Mouse (Mus musculus) stomach, postnatal 0 days (tissue): ENCODE data around the gene Morn1. TPM values are rescaled to one million over a fixed set of nuclear protein-coding genes. Genes with fewer than 3 reads are reported as not detected.

Experiments
- ATAC-seq: fragments of 200-750 bp; cut with Nextera tagmentation; 2 replicates; pipeline ENCODE4 v1.8.0; 2017; ENCODE audit not compliant: low FRiP score, low TSS enrichment
- DNase-seq: peaks from one replicate; pipeline ENCODE4 v3.0.0-alpha.2; 2016; ENCODE audit warnings: low spot score
- H3K27ac ChIP-seq: fragments of 300-500 bp; sonication (generic); replicated peaks from 2 replicates; pipeline ENCODE4 v1.5.1; 2014; ENCODE audit warnings: mild to moderate bottlenecking, control low read depth
- H3K27me3 ChIP-seq: fragments of 300-500 bp; sonication (generic); 2 replicates; pipeline ENCODE4 v1.6.1; 2014; ENCODE audit warnings: low read length; ENCODE audit not compliant: control insufficient read depth, insufficient read depth
- H3K36me3 ChIP-seq: fragments of 300-500 bp; sonication (generic); 2 replicates; pipeline ENCODE4 v1.6.1; 2014; ENCODE audit warnings: low read length, mixed read lengths; ENCODE audit not compliant: control insufficient read depth, insufficient read depth
- H3K4me1 ChIP-seq: fragments of 300-500 bp; sonication (generic); replicated peaks from 2 replicates; pipeline ENCODE4 v1.6.1; 2014; ENCODE audit warnings: antibody characterized with exemption; ENCODE audit not compliant: control insufficient read depth, insufficient read depth
- H3K4me2 ChIP-seq: fragments of 300-500 bp; sonication (generic); replicated peaks from 2 replicates; pipeline ENCODE4 v1.6.1; 2014; ENCODE audit warnings: low read depth, mild to moderate bottlenecking, control low read depth, moderate library complexity
- H3K4me3 ChIP-seq: fragments of 300-500 bp; sonication (generic); 2 replicates; pipeline ENCODE4 v1.5.1; 2014; ENCODE audit warnings: low read depth, low read length, control low read depth
- H3K9ac ChIP-seq: fragments of 300-500 bp; sonication (generic); 2 replicates; pipeline ENCODE4 v1.6.1; 2014; ENCODE audit warnings: mild to moderate bottlenecking, low read length, control low read depth, mixed read lengths
- H3K9me3 ChIP-seq: fragments of 300-500 bp; sonication (generic); 2 replicates; pipeline ENCODE4 v1.6.1; 2016; ENCODE audit warnings: low read length; ENCODE audit not compliant: control insufficient read depth
- CTCF ChIP-seq: IDR thresholded peaks from 2 replicates; pipeline ENCODE4 v1.5.1; 2016; ENCODE audit warnings: antibody characterized with exemption, low read depth, mild to moderate bottlenecking, moderate library complexity
- EP300 ChIP-seq: optimal IDR thresholded peaks from 2 replicates; pipeline ENCODE3; 2016; ENCODE audit warnings: antibody characterized with exemption
- WGBS: fragments of 180-500 bp; shearing (Covaris S2); extraction: QIAGEN DNeasy Blood & Tissue Kit; methylation state at CpG from one replicate; pipeline ENCODE4 v1.1.7; 2014; 5-methylcytosine and 5-hydroxymethylcytosine counted together
- polyA plus RNA-seq: library from polyadenylated mRNA; unstranded; fragments of >200 nt; fragmentation: Nextera tagmentation; extraction: Ambion mirVana; gene quantifications from 2 replicates; pipeline ENCODE4 v1.2.1, GENCODE M21; 2015

Morn1 gene
- polyA plus RNA-seq, 1 experiment from 2014 or later: 3.6 TPM

DNA sequence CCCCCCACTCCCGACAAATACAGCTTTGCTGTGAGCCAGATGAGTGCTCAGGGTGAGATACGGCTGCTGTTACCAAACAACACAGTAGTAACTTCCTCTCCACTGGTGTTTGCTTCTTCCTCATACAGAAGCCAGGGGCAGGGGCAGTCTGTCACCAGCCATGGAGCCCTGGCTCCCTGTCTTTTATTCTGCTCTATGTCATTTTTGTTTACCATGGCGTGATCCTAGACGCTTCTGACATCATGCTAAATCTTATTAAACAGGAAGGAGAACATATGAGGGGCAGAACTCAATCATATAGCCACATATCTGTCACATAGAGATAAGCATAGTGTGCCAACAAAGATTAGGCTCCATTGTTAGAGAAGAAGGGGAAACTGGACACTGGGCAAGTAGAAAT lies 30.2 kb downstream of the Morn1 start:
- Histone ChIP-seq H3K4me2 (no peak overlapping the region), H3K27me3 (no peaks in the 10 kb centered on the region), H3K4me3 (no peak overlapping the region), H3K9ac (peak overlapping the region; percentile 1; the same call in 1 of the 2 replicates), H3K27ac (peak overlapping the region; percentile 86), H3K4me1 (0 out of 2 replicates have a peak, but pooled peaks cover 9% of the 10 kb centered on the region), H3K36me3 (no peaks in the 10 kb centered on the region), H3K9me3 (no peaks in the 10 kb centered on the region)
- TF ChIP-seq CTCF (no peak), EP300 (no peak)
- DNase-seq (no peak), ATAC-seq (no peak)
- 62% methylated on average over 4 of the region's 4 CpGs for WGBS

DNA sequence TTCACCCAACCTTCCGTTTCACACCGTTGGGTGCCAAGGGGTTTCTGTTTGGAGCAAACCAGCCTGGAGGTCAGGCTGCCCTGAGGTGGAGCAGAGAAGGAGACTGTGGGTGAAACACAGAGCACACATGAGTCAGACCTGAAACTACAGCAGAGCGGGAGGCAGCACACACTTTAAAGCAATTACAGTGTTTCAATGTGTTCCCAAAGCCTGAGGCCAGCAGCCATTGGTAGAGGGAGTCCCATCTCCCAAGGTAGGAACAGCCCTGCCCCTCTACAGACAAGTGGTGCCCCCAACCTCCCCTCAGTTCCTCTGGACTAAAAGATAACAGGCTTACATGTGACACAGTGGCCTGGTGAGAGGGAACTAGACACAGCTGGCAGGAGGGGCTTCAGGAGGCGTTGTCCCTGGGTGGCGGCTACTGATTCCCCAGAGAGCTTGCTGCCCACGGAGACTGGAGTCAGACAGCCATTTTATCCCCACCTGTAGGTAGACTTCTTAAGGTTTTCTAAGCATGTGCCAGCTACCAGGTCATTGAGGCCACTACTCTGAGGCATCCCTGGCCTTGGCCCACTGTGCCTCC lies 31.1 kb downstream of the Morn1 start:
- Histone ChIP-seq H3K27me3 (no peaks in the 10 kb centered on the region), H3K9ac (no peak overlapping the region), H3K4me1 (peaks cover 15% of the 10 kb centered on the region), H3K9me3 (no peaks in the 10 kb centered on the region), H3K4me3 (no peak overlapping the region), H3K27ac (peak overlapping the region; percentile 75), H3K4me2 (no peak overlapping the region), H3K36me3 (no peaks in the 10 kb centered on the region)
- DNase-seq: no peak
- TF ChIP-seq EP300: no peak
- no peak for TF ChIP-seq CTCF
- 85% methylated on average over 6 of the region's 6 CpGs for WGBS
- ATAC-seq: peak; percentile 27; the same call in 1 of the 2 replicates

DNA sequence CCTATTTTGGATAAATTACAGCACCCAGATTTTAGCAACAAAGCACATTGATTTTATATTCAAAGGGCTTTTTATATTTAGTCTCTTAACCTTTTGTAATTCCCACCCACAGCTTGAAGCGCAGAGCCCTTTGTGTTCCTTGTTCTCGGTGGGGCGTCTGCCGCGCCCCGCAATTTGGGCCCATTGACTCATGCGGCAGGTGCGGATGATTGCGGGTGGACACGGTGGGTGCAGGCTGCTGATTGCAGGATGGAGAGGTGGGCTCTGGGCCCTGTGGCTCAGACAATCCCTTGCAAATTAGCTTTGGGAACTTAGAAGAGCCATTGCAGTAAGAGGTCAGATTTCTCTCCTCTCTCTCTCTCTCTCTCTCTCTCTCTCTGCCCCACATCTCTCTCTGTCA lies 31.9 kb downstream of the Morn1 start:
- WGBS: 75% methylated on average over 10 of the region's 10 CpGs
- ATAC-seq (no peak), DNase-seq (no peak)
- no peak overlapping the region for H3K4me3 ChIP-seq
- no peak overlapping the region for H3K4me2 ChIP-seq
- no peaks in the 10 kb centered on the region for H3K9me3 ChIP-seq
- no peak for TF ChIP-seq CTCF
- TF ChIP-seq EP300: no peak
- H3K27ac ChIP-seq: no peak overlapping the region
- H3K27me3 ChIP-seq: no peaks in the 10 kb centered on the region
- no peaks in the 10 kb centered on the region for H3K36me3 ChIP-seq
- H3K4me1 ChIP-seq: peaks cover 16% of the 10 kb centered on the region
- no peak overlapping the region for H3K9ac ChIP-seq

DNA sequence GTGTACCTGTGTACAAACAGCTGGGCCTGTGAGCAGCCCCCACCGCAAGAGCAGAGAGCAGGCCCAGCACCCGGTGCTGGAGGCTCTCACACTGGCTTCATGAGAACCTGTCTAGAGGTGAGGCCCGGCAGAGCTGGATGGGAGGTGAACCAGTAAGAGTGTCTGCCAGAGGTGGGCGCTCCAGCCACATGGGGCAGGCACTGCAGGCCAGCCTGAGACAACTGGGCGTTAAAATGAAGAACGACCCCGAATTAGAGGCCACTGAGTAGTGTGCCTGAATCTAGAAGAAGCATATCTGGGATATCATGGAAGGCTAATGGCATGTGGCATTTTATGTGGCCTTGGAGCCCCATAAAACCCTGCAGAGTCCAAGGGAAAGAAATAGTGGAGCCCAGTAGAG lies 33.7 kb downstream of the Morn1 start:
- DNase-seq (no peak), ATAC-seq (no peak)
- H3K27me3 ChIP-seq: no peaks in the 10 kb centered on the region
- H3K9ac ChIP-seq: no peak overlapping the region
- no peaks in the 10 kb centered on the region for H3K36me3 ChIP-seq
- H3K4me2 ChIP-seq: no peak overlapping the region
- H3K9me3 ChIP-seq: no peaks in the 10 kb centered on the region
- TF ChIP-seq CTCF: peak; percentile 40; the same call in 1 of the 2 replicates
- no peak for TF ChIP-seq EP300
- H3K27ac ChIP-seq: peak overlapping the region; percentile 79
- peaks cover 12% of the 10 kb centered on the region for H3K4me1 ChIP-seq
- H3K4me3 ChIP-seq: no peak overlapping the region
- 78% methylated on average over 7 of the region's 7 CpGs for WGBS

DNA sequence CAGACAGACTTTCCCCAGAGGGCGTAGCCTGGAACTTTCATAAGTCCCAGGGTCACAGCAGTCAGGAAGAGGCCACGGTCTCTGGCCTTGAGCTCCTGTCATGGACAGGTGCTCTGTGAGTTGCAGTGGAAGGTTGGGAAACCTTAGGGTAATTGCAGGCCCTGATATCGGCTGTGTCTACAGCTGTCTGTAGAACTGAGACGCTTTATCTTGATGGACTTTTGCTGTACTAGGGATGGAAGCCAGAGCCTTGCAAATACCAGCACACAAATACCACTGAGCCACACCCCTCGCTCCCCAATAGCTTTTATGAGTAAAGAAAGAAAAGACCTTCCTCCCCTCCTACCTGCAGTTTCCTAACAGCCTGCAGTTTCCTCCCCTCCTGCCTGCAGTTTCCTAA lies 34.2 kb downstream of the Morn1 start:
- no peak overlapping the region for H3K4me3 ChIP-seq
- peaks cover 12% of the 10 kb centered on the region for H3K4me1 ChIP-seq
- no peak overlapping the region for H3K9ac ChIP-seq
- H3K27me3 ChIP-seq: no peaks in the 10 kb centered on the region
- H3K27ac ChIP-seq: peak overlapping the region; percentile 89
- no peaks in the 10 kb centered on the region for H3K36me3 ChIP-seq
- peak; percentile 74 for ATAC-seq
- 56% methylated on average over 5 of the region's 5 CpGs for WGBS
- no peaks in the 10 kb centered on the region for H3K9me3 ChIP-seq
- DNase-seq: peak; percentile 67
- TF ChIP-seq CTCF: no peak
- peak; percentile 42 for TF ChIP-seq EP300
- no peak overlapping the region for H3K4me2 ChIP-seq

DNA sequence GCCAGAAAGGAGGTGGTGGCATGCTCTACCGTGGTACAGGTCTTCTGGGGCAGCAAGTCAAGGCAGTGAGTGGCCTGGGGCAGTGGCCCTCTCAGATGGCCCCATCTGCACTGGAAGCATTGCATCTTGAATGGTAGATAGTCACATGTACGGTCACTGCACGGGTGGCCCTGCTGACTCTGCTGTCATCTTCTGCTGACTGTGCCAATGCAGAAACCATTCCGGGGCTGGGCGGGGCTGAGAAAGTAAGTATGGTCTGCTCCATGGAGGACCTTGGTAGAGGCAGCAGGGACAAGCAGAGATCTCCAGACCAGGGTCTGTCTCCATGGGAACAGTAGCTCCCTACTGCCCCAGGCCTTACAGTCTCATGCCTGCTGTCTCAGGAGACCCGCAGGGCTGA lies 34.8 kb downstream of the Morn1 start:
- 57% methylated on average over 6 of the region's 6 CpGs for WGBS
- Histone ChIP-seq H3K9me3 (no peaks in the 10 kb centered on the region), H3K4me1 (peaks cover 12% of the 10 kb centered on the region), H3K9ac (no peak overlapping the region), H3K27me3 (no peaks in the 10 kb centered on the region), H3K36me3 (no peaks in the 10 kb centered on the region), H3K27ac (peak overlapping the region; percentile 89), H3K4me3 (no peak overlapping the region), H3K4me2 (no peak overlapping the region; the same call in 1 of the 2 replicates)
- TF ChIP-seq EP300 (no peak), CTCF (no peak)
- 0 out of 2 replicates have a peak, but pooled peaks have one; percentile 8 for ATAC-seq
- peak; percentile 46 for DNase-seq
